Mouse (Mus musculus) cerebellum, postnatal 14 days (tissue): ENCODE data around the gene Fkbp7.
"Not testable (repeated sequence)": the region's sequence is repeated elsewhere in the genome, so short reads cannot be mapped to it uniquely, and the experiment has no call there.

Experiments
- DNase-seq, 2 experiments: peaks; one replicate each; pipeline ENCODE4 v3.0.0; 2021; ENCODE audit warnings: mixed read lengths in 2 of 2

Fkbp7 gene

DNA sequence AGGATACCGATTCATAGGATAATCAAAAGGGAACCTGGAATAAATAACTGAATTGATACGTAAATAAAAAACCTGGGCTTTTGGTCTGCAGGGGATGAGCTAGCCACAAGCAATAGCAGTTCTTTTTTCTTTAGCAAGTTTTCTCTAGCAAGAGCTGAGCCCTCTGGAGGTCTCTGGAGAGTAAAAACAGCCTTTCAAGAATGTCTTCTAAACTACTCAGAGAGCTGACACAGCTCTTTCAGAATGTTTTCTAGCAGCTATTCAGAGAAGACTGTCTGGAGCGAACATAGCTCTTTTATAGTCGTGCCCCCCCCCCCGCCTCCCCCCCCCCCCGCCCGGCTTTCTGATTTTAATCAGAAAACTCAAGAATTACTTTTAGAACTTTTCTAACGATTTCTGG lies 13.5 kb downstream of the Fkbp7 start:
- DNase-seq: no peak

DNA sequence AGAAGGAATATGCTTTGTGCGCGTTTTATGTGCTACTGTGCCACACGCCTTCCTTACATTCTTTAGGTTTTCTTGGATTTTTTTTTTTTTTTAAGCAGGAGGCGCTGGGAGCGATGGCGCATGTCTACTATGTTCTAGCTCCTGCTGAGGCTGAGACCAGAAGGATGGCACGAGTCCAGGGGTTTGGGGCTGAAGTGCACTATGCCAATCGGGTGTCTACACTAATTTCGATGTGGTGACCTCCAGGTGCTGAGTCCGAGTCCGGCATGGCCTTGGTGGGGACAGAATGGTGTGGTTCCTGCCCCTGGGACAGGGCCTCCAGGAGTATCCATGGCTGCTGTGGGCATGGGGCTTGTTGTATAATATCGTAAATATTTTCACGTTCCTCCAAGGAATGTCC lies 14.4 kb downstream of the Fkbp7 start:
- DNase-seq: peak in 1 of 2 experiments; percentile 40

DNA sequence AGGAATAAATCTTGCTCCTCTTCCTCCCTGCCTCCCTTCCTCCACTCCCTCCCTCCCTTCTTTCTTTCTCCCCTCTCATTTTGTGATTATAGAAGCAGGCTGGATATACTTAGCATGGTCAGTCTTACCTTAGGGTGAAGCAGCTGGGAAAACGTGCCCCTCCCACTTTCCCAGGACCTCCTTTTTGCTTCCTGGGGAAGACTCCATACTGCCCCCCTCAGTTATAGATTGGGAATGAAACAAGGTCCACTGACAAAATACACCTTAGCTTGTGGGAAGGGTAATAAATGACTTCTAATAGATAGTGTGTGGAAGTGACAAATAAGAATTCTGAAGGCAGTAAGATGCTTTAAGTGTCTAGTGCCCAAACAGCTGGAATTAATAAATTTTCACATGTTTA lies 16.9 kb downstream of the Fkbp7 start:
- no peak for DNase-seq

DNA sequence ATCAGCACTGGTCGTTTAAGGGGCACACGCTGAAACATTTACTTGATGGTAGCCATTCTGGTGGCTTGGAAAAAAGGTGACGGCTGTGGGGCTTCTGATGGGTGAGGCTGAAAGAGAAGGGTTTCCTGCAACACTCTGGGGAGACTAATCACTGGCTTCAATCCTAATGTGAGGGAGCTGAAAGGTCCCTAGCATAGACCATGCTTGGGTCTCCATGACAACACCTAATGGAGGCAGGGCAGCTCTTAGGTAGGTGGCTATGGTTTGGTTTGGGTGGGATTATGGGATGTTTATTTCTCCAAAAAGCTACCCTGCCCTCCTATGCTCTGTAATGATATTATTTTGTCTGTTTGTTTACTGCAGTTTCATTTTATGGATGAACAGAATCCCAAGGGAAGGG lies 17.5 kb downstream of the Fkbp7 start:
- no peak for DNase-seq

DNA sequence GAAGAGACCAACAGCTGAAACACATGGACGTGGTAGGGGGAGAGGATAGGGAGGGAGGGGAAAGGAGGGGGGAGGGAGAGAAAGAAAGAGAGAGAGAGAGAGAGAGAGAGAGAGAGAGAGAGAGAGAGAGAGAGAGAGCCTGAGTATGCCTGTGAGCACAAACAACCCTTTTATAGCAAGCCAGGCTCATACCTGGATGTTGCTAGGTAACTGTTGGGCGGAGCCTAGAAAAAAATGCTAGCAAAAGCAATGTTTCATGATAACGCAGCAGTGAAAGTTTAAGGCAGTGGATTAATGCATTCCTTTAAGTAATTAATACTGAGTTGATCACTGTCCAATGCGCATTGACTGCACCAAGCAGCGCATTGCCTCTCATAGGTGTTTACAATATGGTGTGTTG lies 18.3 kb downstream of the Fkbp7 start:
- DNase-seq: no peak

DNA sequence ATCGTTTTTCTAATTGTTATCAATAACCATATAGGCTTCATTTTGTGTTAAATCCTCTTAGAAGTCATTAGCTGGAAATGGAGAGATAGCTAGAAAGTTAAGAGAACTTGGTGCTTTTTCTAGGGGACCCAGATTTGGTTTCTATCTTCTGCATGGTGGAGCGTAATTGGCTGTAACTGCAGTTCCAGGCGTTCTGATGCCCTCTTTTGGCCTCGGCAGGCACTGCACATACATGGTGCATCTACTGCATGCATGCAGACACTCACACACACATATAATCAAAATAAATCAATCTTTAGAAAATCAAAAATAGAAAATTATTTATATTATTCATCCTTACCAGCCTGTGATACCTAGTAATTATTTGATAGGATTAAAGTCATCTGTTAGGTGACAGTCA lies 19.8 kb downstream of the Fkbp7 start:
- DNase-seq: no peak

DNA sequence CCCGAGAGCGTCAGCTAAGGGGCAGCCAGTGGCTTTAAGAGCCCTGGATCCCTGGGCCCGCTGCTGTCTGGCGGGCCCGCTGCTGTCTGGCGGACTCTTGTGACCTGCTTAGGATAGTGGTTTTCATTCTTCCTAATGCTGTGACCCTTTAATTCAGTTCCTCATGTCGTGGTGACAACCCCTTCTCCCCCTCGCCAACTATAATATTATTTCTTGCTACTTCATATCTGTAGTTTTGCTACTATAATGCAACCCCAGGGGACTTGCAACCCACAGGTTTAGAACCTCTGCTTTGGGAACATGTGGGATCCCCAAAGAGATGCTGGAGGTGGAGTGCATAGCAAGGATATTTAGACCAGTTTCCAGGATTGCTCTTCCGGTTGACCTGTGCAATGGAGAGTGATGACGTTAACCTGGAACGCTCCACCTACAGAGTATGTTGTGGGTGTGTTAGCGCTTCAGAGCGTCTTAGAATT lies 24.2 kb downstream of the Fkbp7 start:
- DNase-seq: peak; percentile 29 to 40

DNA sequence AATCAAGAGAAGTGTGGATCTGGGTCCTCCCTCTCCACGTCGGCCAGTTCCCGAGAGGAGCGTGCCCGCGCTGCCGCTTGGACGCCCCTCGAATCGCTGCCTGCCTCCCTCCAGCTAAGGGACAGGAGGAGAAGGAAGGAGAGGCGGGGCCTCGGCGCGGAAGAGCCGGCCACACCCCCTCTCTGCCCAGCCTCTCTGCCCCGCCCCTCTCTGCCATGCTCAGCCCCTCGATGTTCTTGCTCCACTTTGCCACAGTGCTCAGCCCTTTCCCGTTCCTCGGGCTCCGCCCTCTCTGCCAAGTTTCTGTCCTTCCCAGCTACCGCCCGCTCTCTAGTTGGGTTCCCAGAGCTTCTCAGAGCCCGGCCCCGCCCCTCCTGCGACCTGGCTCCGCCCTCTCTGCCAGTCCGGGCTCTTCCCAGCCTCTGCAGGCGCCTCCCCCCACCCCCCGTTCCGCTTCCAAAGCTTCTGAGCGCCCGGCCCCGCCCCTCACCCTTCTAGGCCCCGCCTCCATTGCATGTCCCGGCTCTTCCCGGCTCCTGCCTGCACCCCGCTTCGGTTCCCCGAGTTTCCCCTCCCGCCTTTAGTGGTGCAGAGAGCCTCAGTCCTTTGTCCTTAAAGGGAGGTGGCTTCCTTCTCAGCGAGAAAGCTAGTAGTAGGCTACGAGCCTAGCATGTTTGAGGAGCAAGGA lies 24.9 kb downstream of the Fkbp7 start, which contains the start of the genes Prkra and Pjvk:
TSS of gene Prkra (minus strand) at position 133 of the 688 bp plus-strand sequence.
TSS of gene Pjvk (plus strand) at position 594 of the 688 bp plus-strand sequence.
- DNase-seq: peak; percentile 100

DNA sequence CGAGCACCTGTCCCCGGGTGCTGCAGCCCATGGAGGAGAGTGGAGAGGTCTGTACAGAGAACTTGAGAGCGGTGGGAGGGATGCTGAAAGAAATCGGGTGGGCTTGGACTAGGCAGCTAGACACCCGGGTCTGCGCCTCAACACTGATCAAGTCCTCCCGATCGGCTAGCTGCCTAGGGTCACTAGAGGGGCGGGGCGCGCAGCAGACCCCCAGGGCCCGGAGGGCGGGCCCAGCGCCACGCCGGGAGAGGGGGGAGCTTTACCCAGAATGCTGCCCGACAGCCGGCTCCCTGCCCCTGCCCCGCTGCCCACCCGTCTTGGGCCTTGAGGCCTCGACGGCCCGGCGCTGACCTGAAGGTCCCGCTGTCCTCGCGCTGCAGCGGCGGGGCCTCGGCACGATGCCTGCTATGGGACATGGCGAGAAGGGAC lies 25.5 kb downstream of the Fkbp7 start:
- DNase-seq: no peak

DNA sequence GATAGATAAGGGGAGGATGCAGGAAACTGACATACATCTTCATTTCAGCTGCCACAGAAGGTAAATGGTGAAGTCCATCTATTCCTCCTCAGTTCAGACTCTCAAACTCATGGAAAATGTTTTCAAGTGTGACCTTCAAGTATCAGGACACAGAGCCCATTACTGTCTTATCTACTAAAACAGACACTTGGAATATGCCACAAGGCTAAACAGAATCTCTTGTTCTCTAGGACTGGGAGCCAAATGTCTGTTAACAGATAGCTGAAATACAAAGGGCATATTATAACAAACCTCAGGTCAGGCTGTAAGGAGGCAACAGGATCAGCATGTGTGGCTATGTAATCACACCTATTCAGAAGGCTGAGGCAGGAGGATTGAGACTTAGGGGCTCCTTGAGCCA lies 29.1 kb downstream of the Fkbp7 start:
- no peak for DNase-seq

DNA sequence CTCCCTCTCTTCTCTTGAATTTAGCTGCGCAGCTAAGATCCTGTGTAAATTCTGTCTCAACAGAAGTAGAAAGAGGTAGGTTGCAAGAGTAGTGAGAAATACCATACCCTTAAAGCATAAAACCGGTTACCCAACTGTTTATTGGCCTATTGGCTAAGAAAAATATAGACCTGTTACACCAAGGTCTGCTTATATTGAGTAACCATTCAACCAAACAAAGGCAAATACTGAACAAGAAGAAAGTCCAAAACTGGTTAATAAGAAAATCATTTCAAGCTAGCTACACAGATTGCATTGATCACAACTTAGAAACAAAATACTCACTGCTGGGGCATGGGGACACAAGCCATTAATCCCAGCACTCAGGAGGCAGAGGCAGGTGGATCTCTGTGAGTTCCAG lies 33.3 kb downstream of the Fkbp7 start:
- DNase-seq: no peak

DNA sequence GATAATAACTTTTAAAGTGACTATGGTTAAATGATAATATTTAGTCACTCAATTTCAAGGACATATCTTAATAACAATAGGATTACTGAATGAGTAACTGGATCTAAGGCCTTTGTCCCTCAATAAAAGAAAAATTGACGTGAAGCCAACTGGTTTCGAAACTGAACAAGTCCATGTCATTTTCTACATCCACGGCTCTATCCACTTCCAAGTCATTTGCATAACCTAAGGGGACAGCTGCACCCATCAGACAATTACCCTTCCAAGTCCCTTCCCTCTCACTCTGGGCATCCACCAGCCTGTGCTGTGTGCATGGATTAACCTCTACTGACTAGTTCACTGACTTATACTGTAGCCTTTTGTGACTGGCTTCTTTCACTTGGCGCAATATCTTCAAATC lies 41.3 kb downstream of the Fkbp7 start:
- no peak for DNase-seq

DNA sequence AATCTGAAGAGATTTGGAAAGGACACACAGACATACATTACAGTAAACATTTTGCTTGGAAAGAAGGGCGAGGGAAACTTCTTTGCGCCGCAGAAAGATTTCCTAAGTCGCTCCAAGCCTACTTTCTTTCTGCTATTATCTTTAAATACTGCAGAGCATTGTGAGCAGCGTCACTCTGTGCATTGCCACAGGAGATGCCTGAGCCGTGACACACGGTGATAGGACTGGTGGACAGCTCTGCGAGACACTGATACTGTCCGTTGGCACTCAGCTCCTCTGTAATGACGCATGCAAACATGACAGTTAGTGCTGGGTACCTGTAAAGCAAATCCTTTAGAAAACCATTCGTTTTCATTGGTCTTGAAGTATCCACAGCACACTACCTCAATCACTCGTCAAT lies 42.6 kb downstream of the Fkbp7 start:
- no peak for DNase-seq

DNA sequence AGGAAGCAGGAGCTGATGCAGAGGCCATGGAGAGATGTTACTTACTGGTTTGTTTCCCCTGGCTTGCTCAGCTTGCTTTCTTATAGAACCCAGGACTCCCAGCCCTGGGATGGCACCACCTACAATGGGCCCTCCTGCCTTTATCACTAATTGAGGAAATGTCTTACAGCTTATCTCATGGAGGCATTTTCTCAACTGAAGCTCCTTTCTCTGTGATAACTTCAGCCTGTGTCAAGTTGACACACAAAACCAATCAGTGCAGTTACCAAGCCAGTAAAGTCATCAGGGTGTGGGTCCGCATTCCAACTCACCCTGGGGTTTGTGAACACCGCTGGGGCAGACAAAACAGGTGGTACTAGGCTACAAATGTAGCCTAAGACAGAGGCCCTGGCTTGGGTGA lies 50.6 kb downstream of the Fkbp7 start:
- not testable (repeated sequence) for DNase-seq

DNA sequence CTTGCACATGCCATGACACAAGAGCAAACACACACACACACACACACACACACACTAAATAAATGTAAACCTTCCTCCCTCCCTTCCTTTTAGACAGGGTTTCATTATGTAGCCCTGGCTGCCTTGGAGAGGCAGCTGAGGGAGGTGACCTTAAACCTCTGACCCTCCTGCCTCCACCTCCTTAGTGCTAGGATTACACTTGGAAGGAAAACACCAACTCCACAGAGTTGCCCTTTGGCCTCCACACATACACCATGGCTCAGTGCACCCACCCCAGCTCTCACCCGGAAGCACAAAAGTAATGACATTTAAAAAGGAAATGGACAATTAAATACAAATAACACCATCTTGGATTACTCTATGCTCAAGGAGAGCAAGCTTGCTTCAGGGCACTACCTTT lies 51.2 kb downstream of the Fkbp7 start:
- DNase-seq: no peak

DNA sequence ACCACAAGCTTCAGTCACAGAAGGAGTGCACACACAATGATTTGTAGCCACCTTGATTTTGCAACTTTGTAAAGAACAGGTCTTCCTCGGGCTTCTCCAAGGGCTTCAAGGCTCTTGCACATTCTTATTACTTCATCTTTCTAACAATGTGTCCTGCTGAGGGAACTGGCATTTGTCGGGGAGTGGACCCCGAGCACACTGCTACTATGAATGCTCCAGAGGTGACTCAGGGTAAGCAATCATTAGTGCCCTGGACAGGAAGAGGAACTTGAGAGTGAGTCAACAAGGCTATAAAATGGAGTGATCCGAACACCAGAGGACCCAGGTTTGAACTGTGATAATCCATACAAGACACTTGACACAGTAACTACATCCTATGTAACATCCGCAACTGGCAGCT lies 52.7 kb downstream of the Fkbp7 start:
- no peak for DNase-seq

DNA sequence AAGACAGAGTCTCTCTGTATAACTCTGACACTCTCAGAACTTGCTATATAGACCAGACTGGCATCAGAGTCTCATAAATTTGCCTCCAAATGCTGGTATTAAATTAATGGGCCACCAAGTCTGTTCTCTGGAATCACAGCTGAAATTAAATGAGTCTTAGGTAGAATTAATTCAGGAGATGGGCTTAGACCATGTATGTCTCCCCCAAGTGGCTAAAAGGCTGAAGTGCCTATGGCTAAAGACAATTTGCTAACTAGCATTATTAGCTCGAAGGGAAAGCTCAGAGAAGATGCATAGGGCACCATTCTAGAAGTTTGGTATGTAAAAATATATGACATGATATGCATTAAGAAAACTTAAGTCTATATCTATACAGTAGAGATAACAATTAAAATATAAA lies 54.8 kb downstream of the Fkbp7 start:
- DNase-seq: peak; percentile 66 to 73
